Mouse (Mus musculus): ENCODE results near the gene Insig2.

The Insig2 gene

GRCm38 (mm10) chr1:121332485-121332884, at the start of gene Insig2:
Gene Insig2 (minus strand): TSS chr1:121332589.
- no peak for DNase-seq (ENCODE audit: low spot score in 2 of 2)

- DNase-seq (ENCODE audit: low spot score in 2 of 2): no peak
These were observed 49.2 kb upstream of the Insig2 start for GRCm38 (mm10) chr1:121381562-121381961.

- DNase-seq (ENCODE audit: low spot score in 2 of 2): no peak
These were observed 47.6 kb upstream of the Insig2 start for GRCm38 (mm10) chr1:121380033-121380432.

- no peak for DNase-seq (ENCODE audit: low spot score in 2 of 2)
These were observed 45.5 kb upstream of the Insig2 start for GRCm38 (mm10) chr1:121377901-121378300.

- no peak for DNase-seq (ENCODE audit: low spot score in 2 of 2)
These were observed 45.0 kb upstream of the Insig2 start for GRCm38 (mm10) chr1:121377410-121377809.

- no peak for DNase-seq (ENCODE audit: low spot score in 2 of 2)
These were observed 41.2 kb upstream of the Insig2 start for GRCm38 (mm10) chr1:121373631-121374030.

- no peak for DNase-seq (ENCODE audit: low spot score in 2 of 2)
These were observed 40.3 kb upstream of the Insig2 start for GRCm38 (mm10) chr1:121372656-121373055.

GRCm38 (mm10) chr1:121371449-121371848, 39.1 kb upstream of the Insig2 start:
- no peak for DNase-seq (ENCODE audit: low spot score in 2 of 2)

- DNase-seq (ENCODE audit: low spot score in 2 of 2): no peak
These were observed 34.9 kb upstream of the Insig2 start for GRCm38 (mm10) chr1:121367257-121367656.

- no peak for DNase-seq (ENCODE audit: low spot score in 2 of 2)
These were observed 28.2 kb upstream of the Insig2 start for GRCm38 (mm10) chr1:121360561-121360960.

- no peak for DNase-seq (ENCODE audit: low spot score in 2 of 2)
These were observed 27.3 kb upstream of the Insig2 start for GRCm38 (mm10) chr1:121359680-121360079.

GRCm38 (mm10) chr1:121353779-121354178, 21.4 kb upstream of the Insig2 start:
- DNase-seq (ENCODE audit: low spot score in 2 of 2): no peak

- DNase-seq (ENCODE audit: low spot score in 2 of 2): no peak
These were observed 18.6 kb upstream of the Insig2 start for GRCm38 (mm10) chr1:121351037-121351436.

- no peak for DNase-seq (ENCODE audit: low spot score in 2 of 2)
These were observed 18.2 kb upstream of the Insig2 start for GRCm38 (mm10) chr1:121350616-121351015.

- DNase-seq (ENCODE audit: low spot score in 2 of 2): no peak
These were observed 16.8 kb upstream of the Insig2 start for GRCm38 (mm10) chr1:121348875-121349847.

GRCm38 (mm10) chr1:121343966-121344365, 11.6 kb upstream of the Insig2 start:
- no peak for DNase-seq (ENCODE audit: low spot score in 2 of 2)

- DNase-seq (ENCODE audit: low spot score in 2 of 2): no peak
These were observed 3.4 kb upstream of the Insig2 start for GRCm38 (mm10) chr1:121335789-121336188.

- DNase-seq (ENCODE audit: low spot score in 2 of 2): no peak
These were observed 1.8 kb upstream of the Insig2 start for GRCm38 (mm10) chr1:121333986-121334703.

- no peak for DNase-seq (ENCODE audit: low spot score in 2 of 2)
These were observed 1.8 kb downstream of the Insig2 start for GRCm38 (mm10) chr1:121330621-121331020.

GRCm38 (mm10) chr1:121329391-121329790, 3.0 kb downstream of the Insig2 start:
- no peak for DNase-seq (ENCODE audit: low spot score in 2 of 2)

GRCm38 (mm10) chr1:121328193-121328555, 4.2 kb downstream of the Insig2 start:
- no peak for DNase-seq (ENCODE audit: low spot score in 2 of 2)

- peak; percentile 90 to 95 for DNase-seq (ENCODE audit: low spot score in 2 of 2)
These were observed 4.8 kb downstream of the Insig2 start for GRCm38 (mm10) chr1:121327344-121328192.
